Mouse (Mus musculus) ES-Bruce4 (cell line): Measurements from ENCODE around the gene Rundc1. TPM values are rescaled to one million over a fixed set of nuclear protein-coding genes. Genes with fewer than 3 reads are reported as not detected.
A peak's percentile ranks its signal among the peaks of the same experiment; 100 is the strongest.

Experiments
- H3K27ac ChIP-seq: 2 replicates; pipeline ENCODE4 v1.5.1; 2012; ENCODE audit warnings: low read length, inconsistent platforms; ENCODE audit not compliant: insufficient read depth
- H3K27me3 ChIP-seq: 2 replicates; pipeline ENCODE4 v1.6.1; 2012; ENCODE audit warnings: mild to moderate bottlenecking, low read length, inconsistent platforms; ENCODE audit not compliant: control insufficient read depth, poor library complexity, insufficient read depth, severe bottlenecking
- H3K36me3 ChIP-seq: 2 replicates; pipeline ENCODE4 v1.6.1; 2012; ENCODE audit warnings: inconsistent platforms, mild to moderate bottlenecking, low read length, moderate library complexity; ENCODE audit not compliant: control insufficient read depth, poor library complexity, insufficient read depth, severe bottlenecking
- H3K4me1 ChIP-seq: one replicate; pipeline ENCODE4 v1.8.1; 2011; ENCODE audit warnings: low read length; ENCODE audit not compliant: control insufficient read depth, insufficient read depth
- H3K4me3 ChIP-seq: 2 replicates; pipeline ENCODE4 v1.5.1; 2011; ENCODE audit warnings: low read depth, mild to moderate bottlenecking, low read length
- H3K9ac ChIP-seq: 2 replicates; pipeline ENCODE4 v1.6.1; 2012; ENCODE audit warnings: low read depth, mild to moderate bottlenecking, inconsistent platforms; ENCODE audit not compliant: poor library complexity, severe bottlenecking
- H3K9me3 ChIP-seq: replicated peaks from 2 replicates; pipeline ENCODE4 v1.6.1; 2012; ENCODE audit warnings: mild to moderate bottlenecking, low read length, inconsistent platforms; ENCODE audit not compliant: control insufficient read depth, poor library complexity, insufficient read depth, severe bottlenecking
- CTCF ChIP-seq: IDR thresholded peaks from one replicate; pipeline ENCODE4 v1.8.1; 2011; ENCODE audit warnings: low read depth, low read length
- EP300 ChIP-seq: IDR thresholded peaks from 2 replicates; pipeline ENCODE4 v1.6.1; 2011; ENCODE audit warnings: low read depth, low read length; ENCODE audit not compliant: insufficient read depth
- POLR2A ChIP-seq: IDR thresholded peaks from one replicate; pipeline ENCODE4 v1.8.1; 2011; ENCODE audit warnings: low read length; ENCODE audit not compliant: insufficient read depth
- polyA plus RNA-seq: library from polyadenylated mRNA; stranded (reverse); fragments of >200 nt; gene quantifications from 2 replicates; pipeline ENCODE4 v1.2.4, GENCODE M21; 2011; ENCODE audit warnings: low read depth; ENCODE audit not compliant: missing spikeins, insufficient read depth, insufficient read length

The Rundc1 gene
- polyA plus RNA-seq, 1 experiment = 5.4 TPM

DNA sequence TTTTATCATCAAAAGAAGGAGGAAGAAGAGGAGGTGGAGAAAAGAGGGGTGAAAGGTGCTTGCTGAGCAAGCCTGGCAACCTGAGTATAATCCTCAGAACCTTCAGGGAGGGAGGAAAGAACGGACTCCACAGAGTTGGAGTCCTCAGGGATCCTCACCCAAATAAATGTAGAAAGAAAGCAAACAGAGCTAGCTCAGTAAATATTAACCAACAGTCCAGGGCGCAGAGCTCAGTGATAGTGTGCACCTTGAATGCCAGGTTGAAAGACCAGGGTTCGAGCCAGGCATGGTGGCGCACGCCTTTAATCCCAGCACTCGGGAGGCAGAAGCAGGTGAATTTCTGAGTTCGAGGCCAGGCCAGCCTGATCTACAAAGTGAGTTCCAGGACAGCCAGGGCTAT, 30.7 kb downstream of the Rundc1 start:
- H3K27ac ChIP-seq = no peak overlapping the region
- H3K4me1 ChIP-seq = peaks cover 9% of the 10 kb centered on the region
- H3K27me3 ChIP-seq = no peaks in the 10 kb centered on the region
- H3K36me3 ChIP-seq = no peaks in the 10 kb centered on the region; the same call in 1 of the 2 replicates
- H3K4me3 ChIP-seq = no peak overlapping the region
- TF ChIP-seq EP300 (no peak), CTCF (no peak), POLR2A (no peak)
- H3K9ac ChIP-seq = no peak overlapping the region
- H3K9me3 ChIP-seq = no peaks in the 10 kb centered on the region

DNA sequence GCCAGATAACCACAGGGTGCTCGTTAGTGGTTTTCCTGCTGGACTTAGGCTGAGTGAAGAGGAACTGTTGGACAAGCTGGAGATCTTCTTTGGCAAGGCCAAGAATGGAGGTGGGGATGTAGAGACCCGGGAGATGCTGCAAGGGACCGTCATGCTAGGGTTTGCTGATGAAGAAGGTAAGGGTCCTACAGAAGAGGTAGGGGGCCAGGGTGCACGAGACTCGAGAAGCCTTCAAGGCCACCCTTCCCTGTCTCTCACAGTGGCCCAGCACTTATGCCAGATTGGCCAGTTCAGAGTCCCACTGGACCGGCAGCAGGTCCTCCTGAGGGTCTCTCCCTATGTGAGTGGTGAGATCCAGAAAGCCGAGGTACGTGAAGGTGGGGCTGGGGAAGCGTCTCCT, 32.7 kb downstream of the Rundc1 start:
- no peak overlapping the region for H3K9ac ChIP-seq
- TF ChIP-seq CTCF (no peak), POLR2A (no peak), EP300 (no peak)
- peaks cover 11% of the 10 kb centered on the region; the same call in 1 of the 2 replicates for H3K36me3 ChIP-seq
- no peaks in the 10 kb centered on the region for H3K27me3 ChIP-seq
- H3K4me1 ChIP-seq = peaks cover 11% of the 10 kb centered on the region
- H3K4me3 ChIP-seq = no peak overlapping the region
- no peaks in the 10 kb centered on the region for H3K9me3 ChIP-seq
- H3K27ac ChIP-seq = no peak overlapping the region

DNA sequence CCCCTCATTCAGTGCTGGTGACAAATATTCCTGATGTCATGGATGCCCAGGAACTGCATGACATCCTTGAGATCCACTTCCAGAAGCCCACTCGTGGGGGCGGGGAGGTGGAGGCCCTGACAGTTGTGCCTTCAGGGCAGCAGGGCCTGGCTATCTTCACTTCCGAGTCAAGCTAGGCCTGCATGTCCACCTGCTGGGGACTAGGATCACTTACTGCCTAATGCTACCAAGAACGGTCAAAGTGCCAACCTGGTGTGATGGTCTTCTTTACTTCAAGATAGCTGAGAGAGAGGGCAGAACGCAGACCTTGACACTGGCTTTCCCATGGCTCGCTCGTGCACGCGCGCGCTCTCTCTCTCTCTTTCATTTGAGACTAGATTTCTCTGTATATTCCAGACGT, 33.3 kb downstream of the Rundc1 start:
- no peak overlapping the region for H3K27ac ChIP-seq
- H3K9ac ChIP-seq = no peak overlapping the region
- H3K9me3 ChIP-seq = no peaks in the 10 kb centered on the region
- no peak overlapping the region for H3K4me3 ChIP-seq
- H3K4me1 ChIP-seq = peaks cover 11% of the 10 kb centered on the region
- H3K36me3 ChIP-seq = peaks cover 11% of the 10 kb centered on the region; the same call in 1 of the 2 replicates
- H3K27me3 ChIP-seq = no peaks in the 10 kb centered on the region
- TF ChIP-seq CTCF (no peak), POLR2A (no peak), EP300 (no peak)

DNA sequence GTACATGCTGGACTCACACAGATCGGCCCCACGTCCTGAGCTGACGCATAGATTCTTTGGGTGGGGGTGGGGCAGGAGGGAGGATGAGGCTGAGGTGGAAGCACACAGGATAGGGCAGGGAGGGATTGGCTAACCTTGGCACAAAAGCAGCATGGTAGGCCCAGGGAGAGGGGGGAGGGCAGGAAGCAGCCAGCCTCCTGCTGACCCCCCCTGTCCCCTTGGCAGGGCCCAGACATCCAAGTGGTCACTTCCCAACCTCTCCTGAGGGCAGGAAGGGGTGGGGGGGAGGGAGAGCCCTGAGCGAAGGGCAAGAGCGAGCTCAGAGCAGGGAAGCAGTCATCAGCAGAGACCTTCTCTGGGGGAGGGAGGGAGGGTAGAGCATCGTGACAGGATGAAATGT, 34.8 kb downstream of the Rundc1 start:
- no peaks in the 10 kb centered on the region for H3K9me3 ChIP-seq
- H3K27me3 ChIP-seq = no peaks in the 10 kb centered on the region
- no peak overlapping the region for H3K9ac ChIP-seq
- H3K4me3 ChIP-seq = no peak overlapping the region
- no peak for TF ChIP-seq EP300
- TF ChIP-seq CTCF = no peak
- TF ChIP-seq POLR2A = no peak
- peaks cover 11% of the 10 kb centered on the region; the same call in 1 of the 2 replicates for H3K36me3 ChIP-seq
- peaks cover 13% of the 10 kb centered on the region for H3K4me1 ChIP-seq
- 0 out of 2 replicates have a peak overlapping the region, but pooled peaks have one; percentile 31 for H3K27ac ChIP-seq

DNA sequence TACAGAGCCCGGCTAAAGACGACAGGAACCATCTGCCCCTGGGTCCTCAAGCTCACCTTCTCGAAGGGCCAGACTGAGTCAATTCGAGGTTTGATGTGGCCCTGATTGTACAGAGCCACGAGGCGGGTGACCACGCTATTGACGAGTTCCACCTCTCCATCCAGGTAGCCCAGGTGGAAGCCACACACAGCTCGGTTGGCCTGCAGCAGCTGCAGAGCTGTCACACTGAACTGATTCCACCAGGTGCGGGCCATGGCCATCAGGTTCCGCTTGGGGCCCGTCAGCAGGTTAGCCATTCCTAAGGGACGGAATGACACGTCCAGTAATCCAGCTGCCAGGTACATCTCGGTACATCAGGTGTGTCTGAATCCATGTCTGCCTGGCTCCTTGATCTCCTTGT, 35.4 kb downstream of the Rundc1 start:
- H3K9me3 ChIP-seq = no peaks in the 10 kb centered on the region
- H3K27me3 ChIP-seq = no peaks in the 10 kb centered on the region
- no peak overlapping the region for H3K27ac ChIP-seq
- peaks cover 13% of the 10 kb centered on the region for H3K4me1 ChIP-seq
- TF ChIP-seq CTCF = no peak
- TF ChIP-seq POLR2A = no peak
- TF ChIP-seq EP300 = no peak
- peaks cover 11% of the 10 kb centered on the region; the same call in 1 of the 2 replicates for H3K36me3 ChIP-seq
- H3K9ac ChIP-seq = no peak overlapping the region
- no peak overlapping the region for H3K4me3 ChIP-seq

DNA sequence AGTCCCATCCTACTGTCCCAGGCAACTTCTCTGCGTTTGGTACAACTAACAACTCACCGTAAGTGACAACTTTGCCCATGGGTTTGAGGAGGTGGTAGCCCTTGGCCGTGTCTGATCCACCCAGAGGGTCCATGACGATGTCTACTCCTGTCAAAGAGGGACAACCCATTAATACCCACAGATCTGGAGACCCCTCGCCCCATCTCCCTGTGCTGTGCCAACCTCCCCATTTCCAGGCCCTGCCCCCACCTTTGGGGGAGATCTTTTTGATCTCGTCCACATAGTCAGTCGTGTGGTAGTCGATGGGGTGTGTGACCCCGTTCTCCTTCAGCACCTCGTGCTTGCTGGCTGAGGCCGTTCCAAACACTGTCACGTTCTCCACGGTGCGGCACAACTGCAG, 37.3 kb downstream of the Rundc1 start:
- Histone ChIP-seq H3K27ac (no peak overlapping the region), H3K4me3 (no peak overlapping the region), H3K9ac (no peak overlapping the region), H3K4me1 (peaks cover 13% of the 10 kb centered on the region), H3K36me3 (peaks cover 11% of the 10 kb centered on the region; the same call in 1 of the 2 replicates), H3K27me3 (no peaks in the 10 kb centered on the region), H3K9me3 (no peaks in the 10 kb centered on the region)
- TF ChIP-seq CTCF (no peak), POLR2A (no peak), EP300 (no peak)
